Mouse (Mus musculus) myocyte (in vitro differentiated cells): ENCODE results near the gene Pou2f2. TPM values are rescaled to one million over a fixed set of nuclear protein-coding genes. Genes with fewer than 3 reads are reported as not detected.

Experiments
- H3K27me3 ChIP-seq: one replicate; pipeline ENCODE4 v1.6.1; 2011; ENCODE audit not compliant: control insufficient read depth, insufficient read depth, insufficient read length
- H3K36me3 ChIP-seq: one replicate; pipeline ENCODE4 v1.6.1; 2011; ENCODE audit not compliant: control insufficient read depth, insufficient read depth
- H3K4me2 ChIP-seq: one replicate; pipeline ENCODE4 v1.6.1; 2011; ENCODE audit warnings: low read depth, control low read depth
- H3K4me3 ChIP-seq: one replicate; pipeline ENCODE4 v1.5.1; 2011; ENCODE audit warnings: mild to moderate bottlenecking, control low read depth, moderate library complexity
- H3K79me2 ChIP-seq: one replicate; pipeline ENCODE4 v1.6.1; 2011; ENCODE audit not compliant: control insufficient read depth, insufficient read depth
- H3ac ChIP-seq: one replicate; pipeline ENCODE4 v1.6.1; 2011; ENCODE audit not compliant: control insufficient read depth, insufficient read length
- CEBPB ChIP-seq: IDR thresholded peaks from 2 replicates; pipeline ENCODE4 v1.6.1; 2011; ENCODE audit warnings: mild to moderate bottlenecking, moderate library complexity; ENCODE audit not compliant: poor library complexity, insufficient read depth, severe bottlenecking
- E2F4 ChIP-seq: IDR thresholded peaks from one replicate; pipeline ENCODE4 v1.6.1; 2011; ENCODE audit warnings: mild to moderate bottlenecking, control low read depth, moderate library complexity; ENCODE audit not compliant: insufficient read depth
- MAX ChIP-seq: IDR thresholded peaks from one replicate; pipeline ENCODE4 v1.6.1; 2011; ENCODE audit warnings: low read depth, mild to moderate bottlenecking, control low read depth
- MYOD1 ChIP-seq, 3 experiments: IDR thresholded peaks; one replicate each; pipeline ENCODE4 v1.6.1; 2011; ENCODE audit warnings: control low read depth in 2 of 3, low read depth in 2 of 3, mild to moderate bottlenecking in 2 of 3, moderate library complexity in 1 of 3; ENCODE audit not compliant: insufficient read length in 2 of 3, control insufficient read depth in 1 of 3
- MYOG ChIP-seq, 3 experiments: IDR thresholded peaks; one replicate each; pipeline ENCODE4 v1.6.1; 2011; ENCODE audit warnings: control low read depth in 2 of 3, low read depth in 2 of 3, mild to moderate bottlenecking in 2 of 3; ENCODE audit not compliant: insufficient read length in 2 of 3, control insufficient read depth in 1 of 3, insufficient read depth in 1 of 3
- POLR2A ChIP-seq: IDR thresholded peaks from one replicate; pipeline ENCODE4 v1.6.1; 2011; ENCODE audit warnings: low read depth, mild to moderate bottlenecking, control low read depth, moderate library complexity; ENCODE audit not compliant: insufficient read length
- POLR2AphosphoS2 ChIP-seq: IDR thresholded peaks from one replicate; pipeline ENCODE4 v1.6.1; 2011; ENCODE audit warnings: low read depth, control low read depth; ENCODE audit not compliant: insufficient read length
- REST ChIP-seq: IDR thresholded peaks from one replicate; pipeline ENCODE4 v1.6.1; 2011; ENCODE audit warnings: mild to moderate bottlenecking, control low read depth, moderate library complexity; ENCODE audit not compliant: insufficient read depth, insufficient read length
- SRF ChIP-seq: IDR thresholded peaks from one replicate; pipeline ENCODE4 v1.6.1; 2011; ENCODE audit warnings: low read depth; ENCODE audit not compliant: control insufficient read depth, insufficient read length
- TCF12 ChIP-seq: IDR thresholded peaks from one replicate; pipeline ENCODE4 v1.6.1; 2011; ENCODE audit warnings: mild to moderate bottlenecking, control low read depth; ENCODE audit not compliant: poor library complexity, insufficient read depth, severe bottlenecking
- TCF3 ChIP-seq: IDR thresholded peaks from one replicate; pipeline ENCODE4 v1.6.1; 2011; ENCODE audit warnings: low read depth, control low read depth; ENCODE audit not compliant: insufficient read length
- USF1 ChIP-seq: IDR thresholded peaks from one replicate; pipeline ENCODE4 v1.6.1; 2011; ENCODE audit warnings: low read depth, mild to moderate bottlenecking, control low read depth, moderate library complexity
- polyA plus RNA-seq: library from polyadenylated mRNA; unstranded; fragments of >200 nt; fragmentation: generic; extraction: Trizol; gene quantifications from one replicate; pipeline ENCODE4 v1.2.1, GENCODE M21; 2012; ENCODE audit warnings: missing spikeins

Pou2f2 gene
- polyA plus RNA-seq, 1 experiment, result 0.01 TPM

- Histone ChIP-seq H3K4me3 (no peak overlapping the region), H3K36me3 (no peaks in the 10 kb centered on the region), H3K27me3 (no peaks in the 10 kb centered on the region), H3K4me2 (no peak overlapping the region), H3ac (no peak overlapping the region), H3K79me2 (peaks cover 4% of the 10 kb centered on the region)
- TF ChIP-seq MAX, result no peak
- TF ChIP-seq MYOD1 (IDR thresholded peaks at IDR 0.05; ENCODE audit: control insufficient read depth in 1 of 3, insufficient read length in 2 of 3, low read depth in 2 of 3), result no peak
- TF ChIP-seq SRF, result no peak
- TF ChIP-seq E2F4, result no peak
- TF ChIP-seq MYOG (IDR thresholded peaks at IDR 0.05; ENCODE audit: control insufficient read depth in 1 of 3, insufficient read depth in 1 of 3, insufficient read length in 2 of 3, low read depth in 2 of 3), result no peak
- no peak for TF ChIP-seq POLR2AphosphoS2
- no peak for TF ChIP-seq TCF3
- TF ChIP-seq CEBPB, result no peak
- no peak for TF ChIP-seq TCF12
- TF ChIP-seq USF1, result no peak
- TF ChIP-seq POLR2A, result no peak
- no peak for TF ChIP-seq REST
Observed at GRCm38 (mm10) chr7:25068724-25069123, 110.8 kb downstream of the Pou2f2 start.

GRCm38 (mm10) chr7:25067909-25068656 is 111.4 kb downstream of the Pou2f2 start:
- TF ChIP-seq TCF12, result no peak
- TF ChIP-seq REST, result no peak
- TF ChIP-seq MYOG (IDR thresholded peaks at IDR 0.05; ENCODE audit: control insufficient read depth in 1 of 3, insufficient read depth in 1 of 3, insufficient read length in 2 of 3, low read depth in 2 of 3), result no peak
- TF ChIP-seq MAX, result no peak
- TF ChIP-seq CEBPB, result no peak
- TF ChIP-seq POLR2AphosphoS2, result no peak
- no peak for TF ChIP-seq USF1
- no peak for TF ChIP-seq TCF3
- TF ChIP-seq E2F4, result no peak
- TF ChIP-seq MYOD1 (IDR thresholded peaks at IDR 0.05; ENCODE audit: control insufficient read depth in 1 of 3, insufficient read length in 2 of 3, low read depth in 2 of 3), result no peak
- no peak for TF ChIP-seq POLR2A
- TF ChIP-seq SRF, result no peak
- Histone ChIP-seq H3K4me3 (no peak overlapping the region), H3K36me3 (no peaks in the 10 kb centered on the region), H3K4me2 (no peak overlapping the region), H3K27me3 (no peaks in the 10 kb centered on the region), H3ac (no peak overlapping the region), H3K79me2 (peaks cover 4% of the 10 kb centered on the region)

GRCm38 (mm10) chr7:25067338-25067737 is 112.2 kb downstream of the Pou2f2 start:
- Histone ChIP-seq H3K4me2 (no peak overlapping the region), H3K79me2 (peaks cover 4% of the 10 kb centered on the region), H3K27me3 (no peaks in the 10 kb centered on the region), H3K36me3 (no peaks in the 10 kb centered on the region), H3K4me3 (no peak overlapping the region), H3ac (no peak overlapping the region)
- no peak for TF ChIP-seq TCF12
- TF ChIP-seq POLR2A, result no peak

DNA sequence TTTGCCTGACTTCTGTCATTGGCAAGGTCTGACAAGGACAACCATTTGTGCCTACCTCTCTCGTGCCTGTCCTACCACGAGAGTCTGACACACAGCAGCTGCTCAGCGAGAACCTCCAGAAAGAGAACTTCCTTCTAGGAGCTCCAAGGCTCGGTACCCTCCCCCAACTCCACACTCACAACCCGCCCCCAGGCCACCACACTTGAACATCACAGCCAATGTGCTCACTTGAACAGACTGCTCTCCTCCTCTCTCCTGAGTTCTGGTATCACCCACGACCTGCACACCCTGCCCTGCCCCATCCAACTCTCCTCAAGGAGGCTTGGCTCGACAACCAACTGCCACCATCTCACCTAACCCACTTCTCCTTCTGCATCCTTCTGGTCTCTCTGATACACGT is 115.6 kb downstream of the Pou2f2 start:
- no peaks in the 10 kb centered on the region for H3K36me3 ChIP-seq
- H3K79me2 ChIP-seq, result no peaks in the 10 kb centered on the region
- H3K4me2 ChIP-seq, result no peak overlapping the region
- TF ChIP-seq POLR2A (no peak), TCF12 (no peak), E2F4 (no peak), USF1 (no peak), CEBPB (no peak), TCF3 (no peak), SRF (no peak), POLR2AphosphoS2 (no peak), MYOD1 (IDR thresholded peaks at IDR 0.05; ENCODE audit: control insufficient read depth in 1 of 3, insufficient read length in 2 of 3, low read depth in 2 of 3) (no peak), REST (no peak), MYOG (IDR thresholded peaks at IDR 0.05; ENCODE audit: control insufficient read depth in 1 of 3, insufficient read depth in 1 of 3, insufficient read length in 2 of 3, low read depth in 2 of 3) (no peak), MAX (no peak)
- no peak overlapping the region for H3K4me3 ChIP-seq
- H3ac ChIP-seq, result no peak overlapping the region
- no peaks in the 10 kb centered on the region for H3K27me3 ChIP-seq

DNA sequence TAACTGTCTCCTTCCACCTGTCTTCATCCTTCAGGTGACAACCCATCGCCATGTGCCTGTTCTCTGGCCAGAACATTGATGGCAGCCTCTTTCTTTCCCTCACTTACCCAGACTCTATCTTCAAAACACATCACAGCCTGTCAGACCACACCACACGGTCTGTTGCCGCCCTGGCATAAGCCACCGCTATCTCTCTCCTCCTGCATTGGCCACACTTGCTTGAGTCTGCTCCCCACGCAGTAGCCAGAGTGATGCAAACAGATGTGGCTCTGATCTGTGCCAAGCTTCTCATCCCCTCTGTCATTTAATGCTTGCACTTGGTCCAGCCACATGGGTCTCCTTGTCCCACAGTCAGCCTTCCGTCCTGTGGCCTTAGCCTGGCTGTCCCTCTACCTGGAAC is 116.2 kb downstream of the Pou2f2 start:
- TF ChIP-seq TCF12 (no peak), REST (no peak), USF1 (no peak)
- Histone ChIP-seq H3ac (no peak overlapping the region), H3K79me2 (no peaks in the 10 kb centered on the region), H3K4me2 (no peak overlapping the region), H3K27me3 (no peaks in the 10 kb centered on the region), H3K4me3 (no peak overlapping the region), H3K36me3 (no peaks in the 10 kb centered on the region)
